Mouse (Mus musculus) hindbrain, embryonic 11.5 days (tissue): ENCODE results near the gene Ctnnb1. TPM values are rescaled to one million over a fixed set of nuclear protein-coding genes. Genes with fewer than 3 reads are reported as not detected.

ENCODE experiments used
- ATAC-seq: fragments of 200-750 bp; cut with Nextera tagmentation; 2 replicates; pipeline ENCODE4 v1.8.0; 2017; ENCODE audit warnings: mild to moderate bottlenecking, moderate TSS enrichment, moderate library complexity; ENCODE audit not compliant: low FRiP score
- DNase-seq: peaks from one replicate; pipeline ENCODE4 v3.0.0-alpha.2; 2015; ENCODE audit warnings: low spot score
- H3K27ac ChIP-seq: fragments of 300-500 bp; sonication (generic); 2 replicates; pipeline ENCODE4 v1.5.1; 2014; ENCODE audit warnings: mild to moderate bottlenecking, low read depth, low read length
- H3K27me3 ChIP-seq: fragments of 300-500 bp; sonication (generic); 2 replicates; pipeline ENCODE4 v1.6.1; 2014; ENCODE audit warnings: mild to moderate bottlenecking, low read length, moderate library complexity, mixed read lengths; ENCODE audit not compliant: control insufficient read depth, insufficient read depth
- H3K36me3 ChIP-seq: fragments of 300-500 bp; sonication (generic); 2 replicates; pipeline ENCODE4 v1.6.1; 2014; ENCODE audit warnings: mild to moderate bottlenecking, low read length, moderate library complexity, mixed read lengths; ENCODE audit not compliant: control insufficient read depth, insufficient read depth
- H3K4me1 ChIP-seq: fragments of 300-500 bp; sonication (generic); replicated peaks from 2 replicates; pipeline ENCODE4 v1.6.1; 2014; ENCODE audit warnings: low read length, mixed read lengths; ENCODE audit not compliant: control insufficient read depth, insufficient read depth
- H3K4me2 ChIP-seq: fragments of 300-500 bp; sonication (generic); replicated peaks from 2 replicates; pipeline ENCODE4 v1.6.1; 2014; ENCODE audit warnings: mild to moderate bottlenecking, low read depth, low read length
- H3K4me3 ChIP-seq: fragments of 300-500 bp; sonication (generic); 2 replicates; pipeline ENCODE4 v1.5.1; 2014; ENCODE audit warnings: low read depth, low read length
- H3K9ac ChIP-seq: fragments of 300-500 bp; sonication (generic); 2 replicates; pipeline ENCODE4 v1.6.1; 2014; ENCODE audit warnings: low read depth, low read length
- H3K9me3 ChIP-seq: fragments of 300-500 bp; sonication (generic); 2 replicates; pipeline ENCODE4 v1.6.1; 2016; ENCODE audit warnings: low read length; ENCODE audit not compliant: control insufficient read depth
- WGBS: fragments of 180-500 bp; shearing (Covaris S2); extraction: QIAGEN DNeasy Blood & Tissue Kit; methylation state at CpG from one replicate; pipeline ENCODE4 v1.1.7; 2014; 5-methylcytosine and 5-hydroxymethylcytosine counted together
- polyA plus RNA-seq: library from polyadenylated mRNA; unstranded; fragments of >200 nt; fragmentation: Nextera tagmentation; extraction: Ambion mirVana; gene quantifications from 2 replicates; pipeline ENCODE4 v1.2.1, GENCODE M21; 2014

Ctnnb1 gene
- polyA plus RNA-seq, 1 experiment from 2014 or later, result 804 TPM

- WGBS, result 59% methylated on average over 15 of the region's 15 CpGs
- Histone ChIP-seq H3K4me1 (no peaks in the 10 kb centered on the region; the same call in 1 of the 2 replicates), H3K27ac (no peak overlapping the region)
Observed at GRCm38 (mm10) chr9:120989806-120990700, 61.0 kb downstream of the Ctnnb1 start.

GRCm38 (mm10) chr9:120991801-120992200 is 62.8 kb downstream of the Ctnnb1 start:
- H3K27me3 ChIP-seq, result no peaks in the 10 kb centered on the region
- H3K9me3 ChIP-seq, result no peaks in the 10 kb centered on the region
- 68% methylated on average over 2 of the region's 2 CpGs for WGBS
- H3K9ac ChIP-seq, result no peak overlapping the region
- H3K4me1 ChIP-seq, result no peaks in the 10 kb centered on the region; the same call in 1 of the 2 replicates
- no peak overlapping the region for H3K4me3 ChIP-seq
- DNase-seq (no peak), ATAC-seq (no peak)
- H3K36me3 ChIP-seq, result no peaks in the 10 kb centered on the region
- H3K4me2 ChIP-seq, result no peak overlapping the region
- no peak overlapping the region for H3K27ac ChIP-seq

More at GRCm38 (mm10) chr9:120989806-120990700, 61.0 kb downstream of the Ctnnb1 start:
- ATAC-seq, result no peak
- no peak overlapping the region for H3K4me3 ChIP-seq
- H3K4me2 ChIP-seq, result no peak overlapping the region
- no peaks in the 10 kb centered on the region for H3K27me3 ChIP-seq
- H3K9ac ChIP-seq, result no peak overlapping the region
- no peak for DNase-seq
- no peaks in the 10 kb centered on the region for H3K9me3 ChIP-seq
- H3K36me3 ChIP-seq, result no peaks in the 10 kb centered on the region

- ATAC-seq, result no peak
- Histone ChIP-seq H3K27ac (no peak overlapping the region), H3K27me3 (no peaks in the 10 kb centered on the region), H3K36me3 (no peaks in the 10 kb centered on the region), H3K4me1 (no peaks in the 10 kb centered on the region; the same call in 1 of the 2 replicates), H3K9me3 (no peaks in the 10 kb centered on the region), H3K4me3 (no peak overlapping the region), H3K4me2 (no peak overlapping the region), H3K9ac (no peak overlapping the region)
- 63% methylated on average over 10 of the region's 10 CpGs for WGBS
- no peak for DNase-seq
Observed at GRCm38 (mm10) chr9:120993004-120993403, 64.0 kb downstream of the Ctnnb1 start.

GRCm38 (mm10) chr9:120994223-120995155 is 65.5 kb downstream of the Ctnnb1 start:
- Histone ChIP-seq H3K27ac (no peak overlapping the region), H3K9me3 (no peaks in the 10 kb centered on the region), H3K4me3 (no peak overlapping the region), H3K27me3 (no peaks in the 10 kb centered on the region), H3K4me2 (no peak overlapping the region), H3K4me1 (0 out of 2 replicates have a peak, but pooled peaks cover 1% of the 10 kb centered on the region), H3K9ac (no peak overlapping the region), H3K36me3 (no peaks in the 10 kb centered on the region)
- 73% methylated on average over 15 of the region's 15 CpGs for WGBS
- DNase-seq, result no peak
- ATAC-seq, result no peak

GRCm38 (mm10) chr9:120998696-120999095 is 69.7 kb downstream of the Ctnnb1 start:
- no peak overlapping the region for H3K4me2 ChIP-seq
- no peaks in the 10 kb centered on the region for H3K27me3 ChIP-seq
- H3K4me3 ChIP-seq, result no peak overlapping the region
- DNase-seq (no peak), ATAC-seq (no peak)
- WGBS, result 84% methylated on average over 11 of the region's 11 CpGs
- no peak overlapping the region for H3K9ac ChIP-seq
- H3K27ac ChIP-seq, result no peak overlapping the region
- H3K9me3 ChIP-seq, result no peaks in the 10 kb centered on the region
- no peaks in the 10 kb centered on the region for H3K36me3 ChIP-seq
- 0 out of 2 replicates have a peak, but pooled peaks cover 2% of the 10 kb centered on the region for H3K4me1 ChIP-seq

- WGBS, result 83% methylated on average over 7 of the region's 7 CpGs
- H3K9me3 ChIP-seq, result no peaks in the 10 kb centered on the region
- no peak overlapping the region for H3K4me3 ChIP-seq
- no peak overlapping the region for H3K27ac ChIP-seq
- ATAC-seq (no peak), DNase-seq (no peak)
- 0 out of 2 replicates have a peak, but pooled peaks cover 2% of the 10 kb centered on the region for H3K4me1 ChIP-seq
- no peak overlapping the region for H3K9ac ChIP-seq
- no peaks in the 10 kb centered on the region for H3K36me3 ChIP-seq
- H3K4me2 ChIP-seq, result no peak overlapping the region
- no peaks in the 10 kb centered on the region for H3K27me3 ChIP-seq
Observed at GRCm38 (mm10) chr9:121000641-121001320, 71.8 kb downstream of the Ctnnb1 start.

- Histone ChIP-seq H3K4me3 (no peak overlapping the region), H3K27ac (no peak overlapping the region), H3K9me3 (no peaks in the 10 kb centered on the region), H3K9ac (no peak overlapping the region), H3K4me2 (no peak overlapping the region), H3K4me1 (0 out of 2 replicates have a peak, but pooled peaks cover 2% of the 10 kb centered on the region), H3K36me3 (no peaks in the 10 kb centered on the region), H3K27me3 (no peaks in the 10 kb centered on the region)
- 84% methylated on average over 15 of the region's 15 CpGs for WGBS
- no peak for DNase-seq
- ATAC-seq, result no peak
Observed at GRCm38 (mm10) chr9:121001681-121002540, 72.9 kb downstream of the Ctnnb1 start.
